In genomic region chr5:122770806-122771261, GRCm38 (mm10) we compare ENCODE assay signal across 8 mouse cellular contexts. TPM values are rescaled to one million over a fixed set of nuclear protein-coding genes. Genes with fewer than 3 reads are reported as not detected.
DNase-seq lines count a peak whose midpoint lies in the region; ATAC-seq lines count a peak whose summit lies in the region.

No protein-coding gene starts in this region.

- peak overlapping the region; percentile 67; the same call in 1 of the 2 replicates for H3K27ac ChIP-seq in embryonic facial prominence, embryonic 12.5 days
- H3K27ac ChIP-seq in embryonic facial prominence, embryonic 10.5 days (replicated peaks), result no peak overlapping the region
- peak overlapping the region; percentile 81 for H3K27ac ChIP-seq in embryonic facial prominence, embryonic 13.5 days
- H3K27ac ChIP-seq in limb, embryonic 15.5 days, result peak overlapping the region; percentile 81
- peak overlapping the region; percentile 58; the same call in 1 of the 2 replicates for H3K27ac ChIP-seq in neural tube, embryonic 15.5 days (replicated peaks)

- H3K4me3 ChIP-seq in embryonic facial prominence, embryonic 12.5 days, result no peak overlapping the region
- H3K4me3 ChIP-seq in embryonic facial prominence, embryonic 10.5 days, result no peak overlapping the region
- H3K4me3 ChIP-seq in embryonic facial prominence, embryonic 13.5 days, result no peak overlapping the region
- H3K4me3 ChIP-seq in limb, embryonic 15.5 days, result no peak overlapping the region
- H3K4me3 ChIP-seq in neural tube, embryonic 15.5 days (replicated peaks), result no peak overlapping the region

- H3K9ac ChIP-seq in embryonic facial prominence, embryonic 12.5 days, result no peak overlapping the region
- peak overlapping the region; percentile 62 for H3K9ac ChIP-seq in embryonic facial prominence, embryonic 13.5 days
- no peak overlapping the region for H3K9ac ChIP-seq in limb, embryonic 15.5 days
- 0 out of 2 replicates have a peak overlapping the region, but pooled peaks have one; percentile 7 for H3K9ac ChIP-seq in neural tube, embryonic 15.5 days (replicated peaks)

- no peak for ATAC-seq in embryonic facial prominence, embryonic 12.5 days (ENCODE audit: insufficient number of reproducible peaks, insufficient read depth, low FRiP score, low TSS enrichment)
- no peak for ATAC-seq in embryonic facial prominence, embryonic 13.5 days (ENCODE audit: insufficient number of reproducible peaks, insufficient read depth, low FRiP score, low TSS enrichment, low read depth)
- ATAC-seq in limb, embryonic 15.5 days (ENCODE audit: insufficient number of reproducible peaks, low FRiP score, low TSS enrichment, low read depth), result peak; percentile 27; the same call in 1 of the 2 replicates
- peak; percentile 31; the same call in 1 of the 2 replicates for ATAC-seq in neural tube, embryonic 15.5 days (ENCODE audit: low FRiP score)

- 67% methylated on average over 10 of the region's 10 CpGs for WGBS in embryonic facial prominence, embryonic 12.5 days
- WGBS in embryonic facial prominence, embryonic 10.5 days, result 76% methylated on average over 10 of the region's 10 CpGs
- 55% methylated on average over 10 of the region's 10 CpGs for WGBS in embryonic facial prominence, embryonic 13.5 days
- 28% methylated on average over 10 of the region's 10 CpGs for WGBS in limb, embryonic 15.5 days
- 57% methylated on average over 10 of the region's 10 CpGs for WGBS in neural tube, embryonic 15.5 days

- 0 out of 2 replicates have a peak, but pooled peaks cover 13% of the 10 kb centered on the region for H3K36me3 ChIP-seq in embryonic facial prominence, embryonic 12.5 days
- peaks cover 53% of the 10 kb centered on the region for H3K36me3 ChIP-seq in embryonic facial prominence, embryonic 10.5 days (replicated peaks)
- H3K36me3 ChIP-seq in embryonic facial prominence, embryonic 13.5 days, result peaks cover 25% of the 10 kb centered on the region
- peaks cover 11% of the 10 kb centered on the region; the same call in 1 of the 2 replicates for H3K36me3 ChIP-seq in limb, embryonic 15.5 days
- no peaks in the 10 kb centered on the region; the same call in none of the 2 replicates for H3K36me3 ChIP-seq in neural tube, embryonic 15.5 days

- no peak for DNase-seq in embryonic facial prominence, embryonic 10.5 days (ENCODE audit: low spot score)
- DNase-seq in adipocyte (ENCODE audit: low spot score), result peak; percentile 95
- peak; percentile 78 to 80 for DNase-seq in heart, postnatal 14 days
- no peak for DNase-seq in frontal cortex, postnatal 10 days (ENCODE audit: low spot score in 2 of 2)

- intact Hi-C loops in heart, postnatal 14 days (cut with DNase I), result no loop called here

- peaks cover 10% of the 10 kb centered on the region for H3K4me1 ChIP-seq in embryonic facial prominence, embryonic 12.5 days
- peaks cover 9% of the 10 kb centered on the region for H3K4me1 ChIP-seq in embryonic facial prominence, embryonic 10.5 days
- H3K4me1 ChIP-seq in embryonic facial prominence, embryonic 13.5 days, result peaks cover 14% of the 10 kb centered on the region
- H3K4me1 ChIP-seq in limb, embryonic 15.5 days, result peaks cover 20% of the 10 kb centered on the region
- H3K4me1 ChIP-seq in neural tube, embryonic 15.5 days, result peaks cover 9% of the 10 kb centered on the region

- no peaks in the 10 kb centered on the region for H3K9me3 ChIP-seq in embryonic facial prominence, embryonic 12.5 days
- H3K9me3 ChIP-seq in embryonic facial prominence, embryonic 10.5 days, result peaks cover 8% of the 10 kb centered on the region; the same call in 1 of the 2 replicates
- H3K9me3 ChIP-seq in embryonic facial prominence, embryonic 13.5 days, result no peaks in the 10 kb centered on the region
- H3K9me3 ChIP-seq in limb, embryonic 15.5 days, result no peaks in the 10 kb centered on the region
- no peaks in the 10 kb centered on the region for H3K9me3 ChIP-seq in neural tube, embryonic 15.5 days (replicated peaks)

- H3K4me2 ChIP-seq in embryonic facial prominence, embryonic 12.5 days (replicated peaks), result no peak overlapping the region
- peak overlapping the region; percentile 0; the same call in 1 of the 2 replicates for H3K4me2 ChIP-seq in embryonic facial prominence, embryonic 13.5 days
- no peak overlapping the region for H3K4me2 ChIP-seq in limb, embryonic 15.5 days
- H3K4me2 ChIP-seq in neural tube, embryonic 15.5 days, result peak overlapping the region; percentile 16; the same call in 1 of the 2 replicates

- H3K27me3 ChIP-seq in embryonic facial prominence, embryonic 12.5 days, result no peaks in the 10 kb centered on the region
- H3K27me3 ChIP-seq in embryonic facial prominence, embryonic 10.5 days (replicated peaks; ENCODE audit: low read depth, poor library complexity, severe bottlenecking), result no peaks in the 10 kb centered on the region
- no peaks in the 10 kb centered on the region for H3K27me3 ChIP-seq in embryonic facial prominence, embryonic 13.5 days
- H3K27me3 ChIP-seq in limb, embryonic 15.5 days, result no peaks in the 10 kb centered on the region
- H3K27me3 ChIP-seq in neural tube, embryonic 15.5 days (replicated peaks), result no peaks in the 10 kb centered on the region

RNA-seq across cellular contexts. Expression of gene Camkk2, which starts 8.4 kb away (rescaled TPM):
- 43.1 and 44.6 TPM in 2 replicates for polyA plus RNA-seq in embryonic facial prominence, embryonic 12.5 days (2016; fragmentation: Nextera tagmentation; extraction: Ambion mirVana)
- 21.9 and 26.3 TPM in 2 replicates for polyA plus RNA-seq in embryonic facial prominence, embryonic 10.5 days (2016; fragmentation: Nextera tagmentation; extraction: Ambion mirVana)
- 39.9 and 47.3 TPM in 2 replicates for polyA plus RNA-seq in embryonic facial prominence, embryonic 13.5 days (2015; fragmentation: Nextera tagmentation; extraction: Ambion mirVana)
- total RNA-seq in heart, postnatal 14 days (2021), result 10 to 100 TPM; 11.4 to 11.7 TPM
- 35.5 and 37.9 TPM in 2 replicates for polyA plus RNA-seq in limb, embryonic 15.5 days (2015; fragmentation: Nextera tagmentation; extraction: Ambion mirVana)
- polyA plus RNA-seq in neural tube, embryonic 15.5 days (2015; fragmentation: Nextera tagmentation; extraction: Ambion mirVana), result 56.7 and 69.9 TPM in 2 replicates

RNA-seq across cellular contexts. Expression of gene Anapc5, which starts 50.3 kb away (rescaled TPM):
- polyA plus RNA-seq in embryonic facial prominence, embryonic 12.5 days (2016; fragmentation: Nextera tagmentation; extraction: Ambion mirVana), result 478 and 484 TPM in 2 replicates
- 477 and 502 TPM in 2 replicates for polyA plus RNA-seq in embryonic facial prominence, embryonic 10.5 days (2016; fragmentation: Nextera tagmentation; extraction: Ambion mirVana)
- 437 and 454 TPM in 2 replicates for polyA plus RNA-seq in embryonic facial prominence, embryonic 13.5 days (2015; fragmentation: Nextera tagmentation; extraction: Ambion mirVana)
- total RNA-seq in heart, postnatal 14 days (2021), result 100 to 1,000 TPM; 162 to 181 TPM
- polyA plus RNA-seq in limb, embryonic 15.5 days (2015; fragmentation: Nextera tagmentation; extraction: Ambion mirVana), result 413 and 425 TPM in 2 replicates
- polyA plus RNA-seq in neural tube, embryonic 15.5 days (2015; fragmentation: Nextera tagmentation; extraction: Ambion mirVana), result 451 TPM in 2 replicates

Comparison
In these comparisons a context has a peak if more than half of its experiments do, and no peak if none do; other contexts are left out.
1. H3K4me2 ChIP-seq: peak in embryonic facial prominence, embryonic 13.5 days (single experiment) and neural tube, embryonic 15.5 days (single experiment); none in embryonic facial prominence, embryonic 12.5 days (single experiment) and limb, embryonic 15.5 days (single experiment).
2. H3K9ac ChIP-seq: peak in embryonic facial prominence, embryonic 13.5 days (single experiment) and neural tube, embryonic 15.5 days (single experiment); none in embryonic facial prominence, embryonic 12.5 days (single experiment) and limb, embryonic 15.5 days (single experiment).
3. ATAC-seq: peak in limb, embryonic 15.5 days (single experiment) and neural tube, embryonic 15.5 days (single experiment); none in embryonic facial prominence, embryonic 12.5 days (single experiment) and embryonic facial prominence, embryonic 13.5 days (single experiment).
4. DNase-seq: peak in adipocyte (single experiment) and heart, postnatal 14 days (2 of 2); none in embryonic facial prominence, embryonic 10.5 days (single experiment) and frontal cortex, postnatal 10 days (0 of 2).